Mouse (Mus musculus): Measurements from ENCODE around the gene Paqr7. TPM values are rescaled to one million over a fixed set of nuclear protein-coding genes. Genes with fewer than 3 reads are reported as not detected.
"Not testable (repeated sequence)": the region's sequence is repeated elsewhere in the genome, so short reads cannot be mapped to it uniquely, and the experiment has no call there.

The Paqr7 gene
- polyA plus RNA-seq, 1 experiment from 2014 or later, result 2.7 TPM

GRCm38 (mm10) chr4:134495546-134495923 is 962 bp upstream of the Paqr7 start:
- Histone ChIP-seq H3K27ac (no peak overlapping the region), H3K4me1 (peaks cover 33% of the 10 kb centered on the region), H3K4me3 (no peak overlapping the region), H3K36me3 (replicated peaks) (no peaks in the 10 kb centered on the region), H3K27me3 (ENCODE audit: poor library complexity, severe bottlenecking) (peaks cover 32% of the 10 kb centered on the region), H3K9me3 (no peaks in the 10 kb centered on the region)
- WGBS, result 72% methylated on average over 5 of the region's 5 CpGs
- DNase-seq (ENCODE audit: extremely low spot score, low spot score), result no peak

DNA sequence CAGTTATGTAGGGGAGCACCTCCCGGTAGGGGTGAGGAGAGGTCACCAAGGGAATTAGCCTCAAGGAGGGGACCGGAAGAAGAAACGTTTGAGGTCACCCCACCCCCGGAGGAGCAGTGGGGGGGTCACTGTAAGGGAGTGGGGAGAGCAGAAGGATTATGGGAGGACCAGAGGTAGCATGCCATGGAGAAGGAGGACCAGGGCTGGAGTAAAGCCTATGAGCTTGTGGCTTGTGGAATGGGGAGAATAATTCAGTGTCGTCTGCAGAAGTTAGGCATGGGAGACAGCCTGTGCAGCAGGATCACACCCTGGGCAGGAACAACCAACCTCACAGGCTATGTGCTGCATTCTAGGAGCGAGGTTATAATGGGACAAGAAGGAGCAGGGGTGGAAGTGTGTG is 726 bp downstream of the Paqr7 start:
- 16% methylated on average over 6 of the region's 6 CpGs for WGBS
- Histone ChIP-seq H3K27ac (peak overlapping the region; percentile 80), H3K27me3 (ENCODE audit: poor library complexity, severe bottlenecking) (peaks cover 32% of the 10 kb centered on the region), H3K4me1 (peaks cover 33% of the 10 kb centered on the region), H3K9me3 (no peaks in the 10 kb centered on the region), H3K4me3 (peak overlapping the region; percentile 66), H3K36me3 (replicated peaks) (no peaks in the 10 kb centered on the region)
- no peak for DNase-seq (ENCODE audit: extremely low spot score, low spot score)

GRCm38 (mm10) chr4:134497986-134498731 is 1.7 kb downstream of the Paqr7 start:
- Histone ChIP-seq H3K9me3 (no peaks in the 10 kb centered on the region), H3K4me3 (no peak overlapping the region), H3K4me1 (peaks cover 33% of the 10 kb centered on the region), H3K36me3 (replicated peaks) (no peaks in the 10 kb centered on the region), H3K27ac (no peak overlapping the region), H3K27me3 (ENCODE audit: poor library complexity, severe bottlenecking) (peaks cover 32% of the 10 kb centered on the region)
- DNase-seq (ENCODE audit: extremely low spot score, low spot score), result no peak
- WGBS, result 86% methylated on average over 12 of the region's 12 CpGs

DNA sequence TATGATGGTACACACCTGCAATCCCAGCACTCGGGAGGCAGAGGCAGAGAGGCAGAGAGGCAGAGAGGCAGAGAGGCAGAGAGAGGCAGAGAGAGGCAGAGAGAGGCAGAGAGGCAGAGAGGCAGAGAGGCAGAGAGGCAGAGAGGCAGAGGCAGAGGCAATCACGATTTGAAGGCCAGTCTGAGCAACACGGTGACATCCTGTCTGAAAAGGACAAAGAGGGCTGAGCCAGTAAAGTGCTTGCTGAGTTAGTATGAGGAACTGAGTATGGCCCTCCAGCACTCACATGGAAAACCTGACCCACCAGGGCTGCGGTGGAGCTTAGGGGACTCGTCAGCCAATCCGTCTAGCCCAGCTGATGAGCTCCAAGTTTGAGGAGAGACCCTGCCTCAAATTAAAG is 2.5 kb downstream of the Paqr7 start:
- WGBS, result 89% methylated on average over 6 of the region's 6 CpGs
- Histone ChIP-seq H3K27me3 (ENCODE audit: poor library complexity, severe bottlenecking) (peaks cover 32% of the 10 kb centered on the region), H3K4me1 (peaks cover 33% of the 10 kb centered on the region)
- not testable (repeated sequence) for DNase-seq (ENCODE audit: extremely low spot score, low spot score); H3K4me3 ChIP-seq; H3K9me3 ChIP-seq; H3K36me3 ChIP-seq (replicated peaks); H3K27ac ChIP-seq

DNA sequence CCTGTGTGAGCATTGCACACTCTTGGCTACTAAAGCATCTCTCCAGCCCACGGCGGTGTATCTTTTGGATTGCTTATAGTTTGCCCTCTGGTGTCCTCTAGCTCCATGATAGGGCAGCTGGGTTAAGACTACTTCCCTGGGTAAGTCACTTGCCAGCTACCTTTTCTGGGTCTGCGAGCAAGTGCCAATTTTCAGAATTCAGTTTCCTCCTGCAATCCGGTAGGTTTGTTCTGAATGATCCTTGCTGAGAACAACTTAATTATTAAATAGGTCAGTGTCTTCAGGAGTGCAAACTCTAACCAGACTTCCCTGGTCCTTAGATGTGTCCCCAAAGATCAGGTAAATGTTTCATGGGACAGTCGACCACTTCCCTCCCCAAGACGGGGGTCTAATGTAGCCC is 4.6 kb downstream of the Paqr7 start:
- Histone ChIP-seq H3K4me1 (peaks cover 17% of the 10 kb centered on the region), H3K36me3 (replicated peaks) (no peaks in the 10 kb centered on the region), H3K4me3 (no peak overlapping the region), H3K9me3 (no peaks in the 10 kb centered on the region), H3K27me3 (ENCODE audit: poor library complexity, severe bottlenecking) (peaks cover 26% of the 10 kb centered on the region), H3K27ac (no peak overlapping the region)
- DNase-seq (ENCODE audit: extremely low spot score, low spot score), result no peak
- 91% methylated on average over 6 of the region's 6 CpGs for WGBS

GRCm38 (mm10) chr4:134503686-134504357 is 7.3 kb downstream of the Paqr7 start:
- DNase-seq (ENCODE audit: extremely low spot score, low spot score), result no peak
- WGBS, result 83% methylated on average over 4 of the region's 4 CpGs
- H3K4me3 ChIP-seq, result no peak overlapping the region
- no peak overlapping the region for H3K27ac ChIP-seq
- H3K36me3 ChIP-seq (replicated peaks), result no peaks in the 10 kb centered on the region
- H3K27me3 ChIP-seq (ENCODE audit: poor library complexity, severe bottlenecking), result no peaks in the 10 kb centered on the region
- no peaks in the 10 kb centered on the region for H3K4me1 ChIP-seq
- H3K9me3 ChIP-seq, result no peaks in the 10 kb centered on the region

DNA sequence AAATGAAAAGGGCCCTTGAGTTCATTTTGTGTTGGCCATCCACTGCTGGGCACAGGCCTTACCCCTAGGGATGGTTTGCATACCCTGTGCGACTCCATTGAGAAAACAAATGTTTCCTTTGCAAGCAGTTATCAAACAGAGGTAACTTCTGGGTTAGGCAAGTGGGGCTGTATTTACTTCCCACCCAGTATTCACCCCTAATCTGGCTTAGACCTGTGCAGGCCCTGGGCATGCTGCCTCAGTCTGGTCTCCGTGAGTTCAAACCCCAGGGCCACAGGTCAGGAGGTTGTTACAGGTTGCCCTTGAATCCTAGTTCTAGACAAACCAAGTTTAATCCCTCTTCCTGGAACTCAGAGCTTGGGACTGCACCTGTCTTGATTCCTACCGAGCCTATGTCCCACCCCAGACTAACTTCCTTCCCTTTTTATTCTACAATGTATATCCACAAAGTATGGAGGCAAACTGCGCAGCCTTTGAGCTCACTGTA is 8.8 kb downstream of the Paqr7 start:
- WGBS, result 92% methylated on average over 4 of the region's 4 CpGs
- no peaks in the 10 kb centered on the region for H3K4me1 ChIP-seq
- H3K36me3 ChIP-seq (replicated peaks), result no peaks in the 10 kb centered on the region
- H3K4me3 ChIP-seq, result no peak overlapping the region
- no peak for DNase-seq (ENCODE audit: extremely low spot score, low spot score)
- H3K9me3 ChIP-seq, result no peaks in the 10 kb centered on the region
- no peak overlapping the region for H3K27ac ChIP-seq
- no peaks in the 10 kb centered on the region for H3K27me3 ChIP-seq (ENCODE audit: poor library complexity, severe bottlenecking)

DNA sequence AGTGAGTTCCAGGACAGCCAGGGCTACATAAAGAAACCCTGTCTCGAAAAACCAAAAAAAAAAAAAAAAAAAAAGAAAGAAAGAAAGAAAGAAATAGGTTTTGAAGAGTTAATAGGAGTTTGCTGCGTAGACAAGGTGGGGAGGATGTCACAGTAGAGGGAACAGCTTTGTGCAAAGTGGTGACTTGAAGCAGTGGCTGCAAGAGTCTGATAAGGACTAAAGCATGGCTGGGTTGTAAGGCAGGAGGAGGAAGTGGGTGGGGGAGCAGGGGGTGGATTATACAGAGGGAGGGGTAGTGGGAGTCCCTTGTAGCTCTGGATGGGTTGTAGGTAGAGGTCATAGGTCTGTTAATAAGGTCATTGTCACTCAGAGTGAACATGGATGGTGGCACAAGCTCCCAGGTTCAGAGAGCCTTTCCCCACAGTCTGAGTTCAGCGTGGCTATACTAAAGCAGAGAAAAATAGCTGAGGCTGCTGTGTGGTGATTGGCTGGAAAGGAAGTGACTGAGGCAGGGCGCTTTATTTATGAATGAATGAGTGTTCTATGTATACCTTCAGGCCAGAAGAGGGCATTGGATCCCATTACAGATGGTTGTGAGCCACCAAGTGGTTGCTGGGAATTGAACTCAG is 9.6 kb downstream of the Paqr7 start:
- no peak for DNase-seq (ENCODE audit: extremely low spot score, low spot score)
- Histone ChIP-seq H3K27ac (no peak overlapping the region), H3K9me3 (no peaks in the 10 kb centered on the region), H3K4me3 (no peak overlapping the region), H3K4me1 (peaks cover 2% of the 10 kb centered on the region; the same call in 1 of the 2 replicates), H3K27me3 (ENCODE audit: poor library complexity, severe bottlenecking) (no peaks in the 10 kb centered on the region), H3K36me3 (replicated peaks) (no peaks in the 10 kb centered on the region)
- WGBS, result 67% methylated on average over 3 of the region's 4 CpGs

GRCm38 (mm10) chr4:134506713-134507112 is 10.2 kb downstream of the Paqr7 start:
- Histone ChIP-seq H3K4me3 (no peak overlapping the region), H3K27me3 (ENCODE audit: poor library complexity, severe bottlenecking) (no peaks in the 10 kb centered on the region), H3K27ac (no peak overlapping the region), H3K36me3 (replicated peaks) (no peaks in the 10 kb centered on the region), H3K9me3 (no peaks in the 10 kb centered on the region), H3K4me1 (peaks cover 8% of the 10 kb centered on the region)
- DNase-seq (ENCODE audit: extremely low spot score, low spot score), result no peak
- WGBS, result 87% methylated on average over 19 of the region's 19 CpGs

- peaks cover 20% of the 10 kb centered on the region for H3K36me3 ChIP-seq (replicated peaks)
- 73% methylated on average over 4 of the region's 4 CpGs for WGBS
- no peak for DNase-seq (ENCODE audit: extremely low spot score, low spot score)
- peaks cover 39% of the 10 kb centered on the region for H3K4me1 ChIP-seq
- 0 out of 2 replicates have a peak overlapping the region, but pooled peaks have one; percentile 35 for H3K27ac ChIP-seq
- H3K9me3 ChIP-seq, result no peaks in the 10 kb centered on the region
- no peaks in the 10 kb centered on the region for H3K27me3 ChIP-seq (ENCODE audit: poor library complexity, severe bottlenecking)
- H3K4me3 ChIP-seq, result peak overlapping the region; percentile 81
These were observed 13.9 kb downstream of the Paqr7 start for GRCm38 (mm10) chr4:134510396-134510795.

DNA sequence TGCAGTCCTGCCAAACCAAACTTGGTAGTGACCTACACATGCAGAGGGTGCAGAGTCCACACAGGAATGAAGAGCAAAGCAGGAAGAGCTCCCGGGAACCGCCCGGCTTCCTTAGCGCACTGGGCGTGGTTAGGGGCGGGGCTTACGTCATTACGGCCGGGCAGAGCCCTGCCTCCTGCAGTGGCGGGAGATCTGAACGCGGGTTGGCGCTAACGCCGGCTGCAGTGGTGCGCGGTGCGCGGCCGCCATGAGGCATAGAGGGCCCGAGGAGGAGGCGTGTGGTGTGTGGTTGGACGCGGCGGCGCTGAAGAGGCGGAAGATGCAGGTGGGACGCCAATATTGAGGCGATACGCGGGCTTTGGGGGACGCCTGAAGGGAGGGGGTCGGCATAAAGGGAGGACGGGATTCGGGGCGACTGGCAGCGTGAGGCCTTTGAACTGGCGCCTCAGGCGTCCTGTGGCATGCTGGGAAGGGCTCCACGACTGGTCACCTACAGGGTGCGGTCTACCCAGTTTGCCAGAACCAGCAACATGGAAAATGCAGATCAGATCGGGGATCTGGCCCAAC is 14.4 kb downstream of the Paqr7 start, which contains the start of gene Aunip:
TSS of gene Aunip (plus strand) at position 155 of the 567 bp plus-strand sequence.
- Histone ChIP-seq H3K27ac (peak within 1 kb of the TSS; percentile 97), H3K4me3 (peak within 1 kb of the TSS; percentile 81), H3K4me1 (peaks cover 39% of the 10 kb centered on the region), H3K9me3 (no peaks in the 10 kb centered on the region), H3K27me3 (ENCODE audit: poor library complexity, severe bottlenecking) (no peaks in the 10 kb centered on the region), H3K36me3 (replicated peaks) (peaks cover 20% of the 10 kb centered on the region)
- WGBS, result under 1% methylated on average over 42 of the region's 42 CpGs
- peak; percentile 94 for DNase-seq (ENCODE audit: extremely low spot score, low spot score)

DNA sequence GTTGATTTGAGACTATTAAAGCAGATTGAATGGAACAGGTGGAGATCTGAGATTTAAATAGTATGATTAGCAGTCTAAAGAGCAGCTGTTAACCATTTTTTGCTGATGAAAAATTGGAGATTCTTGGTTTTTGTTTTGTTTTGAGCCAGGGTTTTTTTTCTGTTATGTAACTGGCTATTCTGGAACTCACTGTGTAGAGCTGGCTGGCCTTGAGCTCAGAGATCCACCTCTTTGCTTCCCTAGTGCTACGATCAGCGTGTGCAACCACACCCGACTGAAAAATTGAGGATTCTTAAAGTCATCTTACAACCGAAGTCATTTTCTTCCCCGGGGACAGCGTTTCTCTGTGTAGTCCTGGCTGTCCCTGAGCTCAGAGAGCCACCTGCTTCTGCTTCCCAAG is 15.2 kb downstream of the Paqr7 start:
- Histone ChIP-seq H3K9me3 (no peaks in the 10 kb centered on the region), H3K36me3 (replicated peaks) (peaks cover 22% of the 10 kb centered on the region), H3K4me1 (peaks cover 39% of the 10 kb centered on the region), H3K4me3 (peak overlapping the region; percentile 81), H3K27ac (peak overlapping the region; percentile 97), H3K27me3 (ENCODE audit: poor library complexity, severe bottlenecking) (no peaks in the 10 kb centered on the region)
- DNase-seq (ENCODE audit: extremely low spot score, low spot score), result no peak
- 85% methylated on average over 6 of the region's 6 CpGs for WGBS

Data from forebrain, embryonic 10.5 days (tissue).